Mouse (Mus musculus): ENCODE measurements around the gene Camta1. TPM values are rescaled to one million over a fixed set of nuclear protein-coding genes. Genes with fewer than 3 reads are reported as not detected.

Gene Camta1
- polyA plus RNA-seq, 1 experiment = 10.3 TPM

DNA sequence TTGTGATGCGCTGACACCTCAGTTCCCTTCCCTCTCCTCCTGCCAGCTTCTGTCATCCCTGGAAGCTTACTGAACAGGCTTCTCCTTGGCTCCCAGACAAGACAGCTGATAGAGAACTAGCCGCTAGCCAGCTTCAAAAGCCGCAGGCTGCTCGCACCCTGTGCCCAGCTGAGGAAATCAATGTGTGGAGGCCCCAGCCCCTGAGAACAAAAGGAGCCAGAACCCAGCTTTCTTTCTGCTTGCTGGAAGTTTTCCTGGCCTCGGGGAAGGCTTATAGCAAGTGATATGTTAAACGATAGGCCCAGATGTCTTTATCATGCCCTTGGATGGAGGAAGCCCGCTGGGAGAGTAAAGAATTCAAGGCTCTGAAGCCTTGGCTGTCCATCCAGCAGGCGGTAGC, 411.7 kb downstream of the Camta1 start:
- no peak for DNase-seq (ENCODE audit: low read depth)

DNA sequence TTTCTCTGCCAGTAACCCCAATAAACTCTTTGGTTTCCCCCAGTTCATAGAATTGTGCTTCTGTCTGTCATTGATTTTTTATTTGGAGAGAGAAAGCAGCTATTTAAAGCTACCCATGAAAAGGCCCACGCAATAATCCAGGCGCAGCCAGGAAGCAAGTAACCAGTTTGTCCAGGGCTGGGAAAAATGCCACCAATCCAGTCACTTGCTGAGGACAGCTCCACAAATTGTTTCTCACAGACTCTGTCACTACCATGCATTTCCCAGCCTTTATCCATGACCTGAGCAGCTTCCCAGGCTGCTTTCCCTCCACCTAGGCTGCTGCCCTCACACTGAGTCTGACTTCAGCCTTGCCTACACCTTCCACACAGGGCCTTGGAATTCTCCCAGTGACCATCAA, 413.3 kb downstream of the Camta1 start:
- DNase-seq (ENCODE audit: low read depth) = no peak

DNA sequence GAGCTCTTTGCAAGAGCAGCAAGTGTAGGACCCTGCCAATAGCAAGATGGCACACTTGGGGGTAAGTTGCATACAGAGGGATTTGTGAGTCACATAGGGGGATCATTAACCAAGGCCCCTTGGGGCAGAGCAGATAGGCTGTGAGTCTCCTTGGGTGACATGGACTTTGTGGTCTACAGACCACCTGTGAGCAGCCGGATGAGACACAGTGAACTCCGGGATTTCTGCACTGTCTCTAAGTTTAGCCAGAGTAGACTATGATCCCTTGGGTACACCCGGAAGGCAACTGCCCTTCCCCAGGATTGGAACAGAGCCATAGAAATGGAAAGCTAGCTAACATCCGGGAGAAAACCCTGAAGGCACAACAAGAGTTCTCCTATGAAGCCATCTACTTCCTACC, 417.0 kb downstream of the Camta1 start:
- no peak for DNase-seq (ENCODE audit: low read depth)

DNA sequence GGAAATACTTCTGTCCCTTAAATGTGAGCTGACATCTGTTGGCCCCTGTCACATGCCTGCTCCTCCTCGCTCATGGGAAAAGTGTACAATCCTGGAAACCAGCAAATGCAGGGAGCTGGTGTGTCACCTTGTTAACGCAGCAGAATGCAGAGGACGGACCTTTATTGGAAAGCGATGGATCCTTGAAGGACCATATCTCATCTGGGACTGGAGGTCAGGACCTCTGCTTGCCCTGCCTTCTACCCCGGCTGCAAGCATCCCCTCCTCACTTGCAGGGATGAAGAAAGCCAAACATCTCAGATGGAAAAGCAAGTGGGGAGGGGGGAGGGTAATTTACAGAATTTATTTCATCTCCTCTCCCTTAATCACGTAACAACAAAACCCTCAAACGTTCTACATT, 423.1 kb downstream of the Camta1 start:
- DNase-seq (ENCODE audit: low read depth) = no peak

DNA sequence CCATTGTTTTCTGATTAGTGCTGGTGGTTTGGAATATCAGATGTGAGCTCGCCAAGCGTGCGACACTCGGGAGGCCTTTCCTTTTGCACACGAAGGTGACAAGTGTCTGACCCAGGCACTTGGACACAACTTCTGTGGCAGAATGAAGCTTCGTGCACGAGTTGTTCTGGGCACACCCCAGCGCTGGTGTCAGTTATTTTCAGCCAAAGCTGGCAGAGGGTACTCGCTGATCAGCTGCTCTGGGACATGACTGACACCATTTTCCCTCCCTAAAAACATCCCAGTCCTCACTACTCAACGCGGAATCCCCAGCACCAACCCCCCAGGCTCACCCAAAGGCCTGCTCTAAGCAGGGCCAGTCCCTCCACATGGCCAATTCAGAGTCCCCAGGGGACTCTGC, 423.8 kb downstream of the Camta1 start:
- no peak for DNase-seq (ENCODE audit: low read depth)

DNA sequence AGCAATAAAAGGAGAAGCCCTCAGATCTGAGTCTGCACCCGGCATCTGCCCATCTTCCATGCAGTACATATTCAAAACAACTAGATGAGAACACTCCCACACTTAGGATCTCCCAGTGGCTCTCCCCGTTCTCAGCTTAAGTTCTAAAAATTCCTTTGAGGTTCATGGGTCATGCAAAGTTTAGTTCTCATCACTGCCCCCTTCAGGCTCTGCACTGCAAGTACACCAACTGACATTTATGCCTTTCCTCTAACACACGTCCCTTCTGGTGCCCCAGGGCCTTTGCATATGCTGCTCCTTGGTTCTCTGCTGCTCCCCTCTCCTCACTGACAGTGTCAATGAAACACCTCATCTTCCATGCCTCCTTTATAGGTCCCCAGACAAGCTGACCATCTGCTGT, 436.5 kb downstream of the Camta1 start:
- no peak for DNase-seq (ENCODE audit: low read depth)

DNA sequence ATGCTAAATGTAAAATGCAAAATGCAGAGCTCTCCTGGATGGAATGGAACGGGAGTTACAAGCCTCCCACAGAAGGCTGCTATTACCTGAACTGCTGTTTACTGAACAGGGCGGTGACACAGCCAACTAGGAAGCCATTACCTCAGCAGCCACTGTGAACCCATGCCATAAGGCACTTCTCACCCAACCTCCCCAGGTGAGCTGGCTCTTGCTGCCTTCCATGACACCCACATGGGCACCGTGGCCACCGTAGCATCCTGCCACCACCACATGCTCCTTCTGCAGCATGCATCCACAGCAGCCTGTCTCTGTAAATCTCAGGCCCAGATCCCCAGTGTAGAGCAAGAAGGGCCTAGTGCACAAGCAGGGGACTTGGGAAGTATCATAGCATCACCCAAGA, 438.8 kb downstream of the Camta1 start:
- no peak for DNase-seq (ENCODE audit: low read depth)

DNA sequence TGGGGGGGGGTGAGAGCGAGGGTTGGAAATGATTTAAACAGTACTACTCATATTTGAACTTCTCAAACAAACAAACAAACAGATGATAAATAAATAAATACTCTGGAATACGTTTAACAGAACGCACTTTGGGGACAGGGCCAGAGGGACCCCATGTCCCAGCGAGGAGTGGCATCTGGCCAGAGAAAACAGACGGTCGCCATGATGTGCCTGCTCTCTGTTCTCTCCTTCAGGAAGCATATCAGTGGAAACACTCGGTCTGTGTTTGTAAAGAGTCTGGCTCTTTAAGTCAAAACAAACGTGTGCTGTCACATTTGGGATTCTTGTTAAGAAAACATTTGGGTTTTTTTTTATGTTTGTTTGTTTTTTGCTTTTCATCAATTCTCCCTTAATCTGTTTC, 439.3 kb downstream of the Camta1 start:
- DNase-seq (ENCODE audit: low read depth) = no peak

DNA sequence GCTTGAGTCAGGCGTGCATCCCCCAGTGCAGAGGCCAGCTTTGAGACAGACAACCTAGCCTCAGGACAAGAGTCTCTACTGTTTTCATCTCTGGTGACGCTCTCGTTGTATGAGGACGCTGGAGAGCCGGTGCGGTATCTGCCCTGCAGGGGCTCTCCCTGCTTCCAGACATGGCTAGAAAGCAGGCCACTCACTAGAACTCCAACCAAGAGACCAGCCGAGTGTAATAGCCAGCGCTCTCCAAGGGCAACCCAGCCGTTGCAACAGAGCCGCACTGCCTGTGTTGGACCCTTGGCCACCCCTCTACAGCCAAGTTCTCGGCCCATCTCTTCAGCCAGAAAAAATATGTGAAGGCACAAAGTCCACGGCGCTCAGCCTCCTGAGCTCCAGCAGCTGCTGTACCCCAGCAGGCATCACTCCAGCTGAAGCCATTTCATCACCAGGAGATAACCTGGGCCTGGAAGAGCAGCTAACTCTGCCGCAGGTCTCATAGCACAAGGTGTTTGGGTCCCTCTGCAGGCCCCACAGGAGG, 443.3 kb downstream of the Camta1 start:
- DNase-seq (ENCODE audit: low read depth) = no peak

DNA sequence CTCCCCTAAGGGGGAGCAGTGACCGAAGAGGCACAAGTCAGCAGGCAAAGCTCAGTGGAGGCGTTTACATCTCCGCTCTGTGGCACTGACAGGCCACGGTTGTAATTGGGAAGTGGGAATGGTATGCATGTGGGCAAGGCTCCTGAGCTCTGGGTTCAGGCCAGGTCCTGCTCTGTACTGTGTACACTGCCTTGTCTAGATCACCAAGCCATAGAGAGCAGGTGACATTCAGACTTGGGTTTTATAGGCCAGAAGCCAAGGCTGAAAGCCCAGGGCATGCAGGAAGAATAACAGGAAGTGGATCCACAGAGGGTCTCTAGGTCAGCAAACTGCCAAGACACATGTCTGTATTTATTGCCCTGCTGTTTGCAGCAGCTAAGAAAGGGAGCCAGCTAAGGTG, 445.9 kb downstream of the Camta1 start:
- no peak for DNase-seq (ENCODE audit: low read depth)

DNA sequence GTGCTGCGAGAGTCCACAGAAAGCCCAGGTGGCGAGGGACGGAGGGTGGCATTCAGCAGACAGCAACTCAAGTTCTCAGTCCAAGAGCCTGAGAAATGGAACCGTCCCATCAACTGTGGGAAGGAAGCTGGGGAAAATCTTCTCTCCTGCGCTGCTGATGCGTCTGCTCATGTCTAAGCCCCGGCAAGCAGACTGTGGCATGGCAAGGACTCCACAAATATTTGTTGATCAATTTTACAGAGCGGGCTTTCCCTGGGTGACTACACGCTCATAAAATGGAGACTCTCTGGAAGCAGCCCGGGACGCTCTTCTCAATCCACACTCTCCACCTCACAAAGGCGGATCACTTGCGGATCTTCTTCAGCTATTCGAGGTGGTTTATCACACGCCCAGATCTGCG, 446.3 kb downstream of the Camta1 start:
- no peak for DNase-seq (ENCODE audit: low read depth)

DNA sequence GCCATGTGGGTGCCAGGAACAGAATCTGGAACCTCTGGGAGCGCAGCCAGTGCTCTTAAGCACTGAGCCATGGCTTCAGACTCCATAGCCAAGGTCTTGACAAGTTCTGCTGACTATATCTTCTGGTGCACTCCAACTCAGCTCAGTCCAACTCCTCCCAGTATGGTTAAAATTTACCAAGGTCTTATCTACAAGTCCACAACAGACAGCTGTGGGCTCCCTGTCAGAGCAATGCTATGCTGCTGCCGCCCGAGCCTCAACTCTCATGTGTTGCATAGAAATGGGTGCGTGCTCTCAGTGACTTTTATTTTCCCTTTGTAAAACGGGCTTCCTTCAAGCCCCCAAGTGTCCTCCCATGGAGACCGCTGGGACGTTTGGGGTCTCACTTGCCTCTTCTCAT, 446.7 kb downstream of the Camta1 start:
- DNase-seq (ENCODE audit: low read depth) = no peak

DNA sequence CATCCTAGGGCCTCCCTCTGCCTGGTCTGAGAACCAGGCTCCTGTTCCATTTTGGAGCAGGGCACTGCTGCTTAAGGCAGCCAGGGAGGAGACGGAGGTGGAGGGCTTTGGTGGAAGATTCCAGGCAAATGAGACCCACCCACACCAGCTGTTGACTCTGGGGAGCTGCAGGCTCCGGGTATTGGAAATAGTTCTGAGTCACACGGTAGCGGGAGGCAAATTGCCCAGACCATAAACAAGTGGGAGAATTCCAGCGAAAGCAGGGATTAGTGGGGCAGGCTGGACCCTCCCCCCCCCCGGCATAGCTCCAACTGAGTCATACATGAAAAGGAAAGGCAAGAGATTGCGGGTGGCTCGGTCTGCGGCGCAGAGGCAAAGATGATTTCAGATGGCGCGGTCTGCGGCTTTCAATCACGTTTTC, 450.0 kb downstream of the Camta1 start:
- no peak for DNase-seq (ENCODE audit: low read depth)

DNA sequence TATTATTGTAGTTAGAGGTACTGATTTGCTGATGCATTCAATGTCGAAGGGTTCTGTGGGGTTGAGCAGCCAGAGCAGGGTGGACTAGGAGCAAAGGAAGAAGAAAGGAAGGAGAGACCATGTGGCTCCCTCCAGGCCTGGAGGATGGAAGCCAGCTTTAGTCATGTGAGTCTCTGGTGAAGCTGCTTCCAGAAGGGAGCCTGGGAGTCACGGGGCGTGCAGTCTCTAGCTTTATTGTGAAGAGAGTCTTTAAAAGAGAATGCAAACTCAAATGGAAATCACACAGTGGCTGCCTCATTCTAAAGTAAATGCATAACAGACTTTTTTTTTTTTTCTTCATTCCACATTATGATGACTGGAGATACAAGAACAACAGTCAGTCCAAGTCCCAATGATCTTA, 450.7 kb downstream of the Camta1 start:
- DNase-seq (ENCODE audit: low read depth) = no peak

DNA sequence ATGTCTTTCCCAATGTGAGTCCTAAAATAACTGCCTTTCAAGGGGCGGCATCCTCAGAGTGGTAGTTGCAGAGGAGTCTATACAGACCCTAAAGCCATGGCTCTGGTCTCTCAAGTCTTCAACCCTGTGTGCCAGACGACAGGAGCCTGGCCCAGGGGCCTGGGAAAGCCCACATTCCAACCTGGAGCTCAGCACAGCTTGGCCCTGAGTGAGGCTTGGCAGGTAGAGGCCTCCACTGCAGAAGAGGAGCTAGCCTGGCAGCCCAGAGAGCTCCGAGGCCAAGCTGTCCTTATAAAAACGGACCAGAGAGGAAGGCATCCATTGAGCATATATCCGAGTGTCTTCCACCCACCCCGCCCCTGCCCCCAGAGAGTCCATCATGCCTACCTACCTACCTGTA, 452.4 kb downstream of the Camta1 start:
- DNase-seq (ENCODE audit: low read depth) = no peak

DNA sequence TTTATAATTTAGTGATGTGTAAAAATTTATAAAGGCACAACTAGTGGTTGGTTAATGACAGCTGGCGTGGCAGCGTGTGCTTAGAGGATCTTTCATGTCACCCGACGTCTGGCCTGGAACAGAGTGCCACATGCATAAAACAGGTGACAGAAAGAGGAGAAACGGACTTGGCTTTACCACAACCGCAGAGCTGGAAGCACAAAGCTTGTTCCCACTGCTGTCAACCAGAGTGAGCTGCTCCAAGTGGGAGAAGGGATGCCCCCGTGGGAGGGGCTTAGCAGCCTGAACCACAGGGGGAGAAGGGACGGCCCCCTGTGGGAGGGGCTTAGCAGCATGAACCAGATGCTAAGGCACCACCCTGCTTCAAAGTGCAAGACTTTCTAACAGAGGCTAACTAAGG, 452.9 kb downstream of the Camta1 start:
- DNase-seq (ENCODE audit: low read depth) = no peak

DNA sequence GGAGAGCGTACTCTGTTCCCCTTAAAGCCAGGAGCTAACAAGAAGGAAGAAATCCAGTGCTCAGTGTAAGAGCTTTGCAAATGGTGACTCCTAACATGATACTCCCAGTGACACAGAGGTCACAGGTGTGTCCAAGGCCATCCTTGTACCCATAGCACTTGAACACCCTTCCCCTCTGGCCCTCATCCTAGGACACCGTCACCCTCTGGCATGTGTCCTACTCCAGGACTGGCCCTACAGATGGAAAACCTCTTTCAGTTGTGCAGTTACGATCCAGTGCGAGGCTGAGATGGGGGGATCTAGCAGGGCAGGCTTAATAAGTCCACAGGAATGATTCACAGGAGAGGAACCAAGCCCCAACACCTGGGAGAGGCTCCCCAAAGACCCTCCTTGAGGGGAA, 453.4 kb downstream of the Camta1 start:
- no peak for DNase-seq (ENCODE audit: low read depth)

DNA sequence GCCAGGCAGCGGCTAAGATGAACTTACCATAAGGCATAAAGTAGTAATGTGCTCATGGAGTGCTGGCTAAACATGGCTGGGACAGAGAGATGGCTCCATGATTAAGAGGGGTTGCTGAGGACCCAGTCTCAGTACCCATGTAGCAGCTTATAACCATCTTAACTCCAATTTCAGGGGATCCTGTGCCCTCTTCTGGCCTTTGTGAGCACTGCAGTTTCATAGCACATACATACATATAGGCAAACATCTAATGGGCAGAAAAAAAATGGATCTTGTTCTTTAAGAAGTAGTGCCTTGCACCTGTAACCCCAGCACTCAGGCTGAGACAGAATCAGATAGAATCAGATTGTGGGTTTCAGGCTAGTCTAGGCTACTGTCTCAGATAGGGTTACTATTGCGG, 454.5 kb downstream of the Camta1 start:
- no peak for DNase-seq (ENCODE audit: low read depth)

DNA sequence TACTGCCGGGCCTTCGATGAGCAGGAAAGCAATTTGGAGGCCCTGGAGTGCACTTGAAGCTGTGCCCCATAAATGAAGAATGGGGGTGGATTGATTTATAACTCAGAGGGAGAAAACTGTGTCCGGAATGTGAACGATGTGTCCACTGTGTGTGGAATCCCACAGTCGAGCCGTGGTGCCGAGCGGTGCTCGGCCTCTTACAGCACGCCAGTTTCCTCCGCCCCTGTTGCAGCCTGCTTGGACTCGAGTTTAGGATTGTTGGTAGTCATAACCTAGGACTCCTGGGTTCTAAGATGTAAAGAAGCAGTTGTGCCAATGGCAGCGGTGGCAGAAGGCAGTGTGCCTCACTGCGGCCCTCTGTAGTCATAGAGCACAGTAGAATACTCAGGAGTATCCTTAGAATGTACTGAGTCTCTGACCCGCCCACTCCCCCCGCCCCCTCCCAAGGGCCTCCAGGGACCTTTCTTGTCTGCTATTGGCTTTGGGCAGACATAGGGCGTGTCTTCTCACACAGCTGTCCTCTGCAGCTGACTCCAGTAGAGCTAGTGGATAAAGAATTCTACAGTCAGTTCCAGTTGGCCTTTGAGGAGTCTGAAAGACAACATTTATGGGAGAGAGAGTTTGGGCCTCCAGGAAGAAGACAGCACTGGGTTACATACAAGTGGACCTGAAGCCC, 457.0 kb downstream of the Camta1 start:
- DNase-seq (ENCODE audit: low read depth) = no peak

DNA sequence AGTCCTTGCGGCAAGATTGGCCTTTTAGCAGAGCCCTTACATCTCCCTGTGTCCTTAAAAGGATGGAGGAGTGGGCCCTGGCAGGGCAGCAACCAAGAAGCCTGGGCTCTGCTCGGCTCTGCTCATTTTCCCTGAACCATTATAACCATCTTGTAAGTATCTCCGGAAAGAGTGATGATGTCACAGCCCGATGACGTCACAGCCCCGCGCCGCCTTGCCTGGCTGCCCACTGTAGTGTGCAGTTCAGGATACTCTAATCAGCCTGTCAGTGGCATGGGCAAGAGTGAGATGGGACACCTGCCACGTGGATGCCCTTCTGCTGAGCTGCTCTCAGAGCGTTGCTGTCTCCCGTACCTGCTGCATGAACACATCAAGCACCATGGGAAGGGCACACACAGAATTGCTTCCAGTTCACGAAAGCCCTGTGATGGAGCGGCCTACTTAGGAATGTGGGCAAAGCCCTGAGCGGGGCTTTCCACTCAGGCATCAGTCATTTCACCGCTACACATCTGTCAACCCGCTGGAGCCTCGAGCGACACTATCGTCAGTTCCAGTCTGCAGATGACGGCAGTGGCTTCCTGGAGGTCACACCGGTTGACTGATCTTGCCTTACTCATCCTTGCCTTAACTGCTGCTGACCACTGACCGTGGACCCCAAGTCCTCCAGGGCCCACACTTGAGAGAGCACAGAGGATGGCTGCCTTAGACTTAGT, 459.8 kb downstream of the Camta1 start:
- no peak for DNase-seq (ENCODE audit: low read depth)

DNA sequence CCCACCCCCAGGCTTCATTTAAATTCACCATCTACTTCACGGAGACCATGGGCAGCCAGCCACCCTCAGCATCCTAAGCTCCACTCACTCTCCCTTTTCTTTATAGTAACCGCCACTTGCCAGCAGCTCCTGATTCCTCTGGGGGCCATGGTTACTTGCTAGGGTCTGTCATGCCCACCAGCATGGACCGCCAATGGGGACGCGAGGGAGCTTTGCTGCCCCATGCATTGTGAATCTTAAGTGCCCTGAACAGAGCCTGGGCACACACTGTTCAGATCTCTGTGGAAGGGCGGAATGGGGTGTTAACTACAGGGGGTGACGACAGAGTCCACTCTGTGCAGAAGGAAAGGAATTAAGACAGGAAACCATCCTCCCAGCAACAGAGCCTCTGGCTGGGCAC, 465.1 kb downstream of the Camta1 start:
- no peak for DNase-seq (ENCODE audit: low read depth)

DNA sequence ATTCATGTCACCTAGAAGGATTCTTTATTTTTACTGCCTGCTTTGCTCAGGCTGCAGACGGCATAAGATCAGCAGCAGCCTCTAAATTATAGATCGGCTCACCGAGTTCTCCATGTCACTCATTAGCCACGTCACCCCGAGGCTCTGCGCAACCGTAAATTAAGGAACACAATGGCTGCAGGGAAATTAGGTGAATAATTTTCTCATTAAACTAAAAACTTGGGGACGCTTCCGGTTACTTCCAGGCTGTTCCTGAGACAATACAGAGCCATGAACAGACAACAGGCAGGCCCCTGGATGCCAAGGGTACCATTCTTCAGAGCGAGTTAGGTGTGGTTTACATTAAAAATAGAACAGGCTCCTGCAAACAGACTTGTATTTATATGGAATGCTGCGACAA, 472.3 kb downstream of the Camta1 start:
- DNase-seq (ENCODE audit: low read depth) = no peak

DNA sequence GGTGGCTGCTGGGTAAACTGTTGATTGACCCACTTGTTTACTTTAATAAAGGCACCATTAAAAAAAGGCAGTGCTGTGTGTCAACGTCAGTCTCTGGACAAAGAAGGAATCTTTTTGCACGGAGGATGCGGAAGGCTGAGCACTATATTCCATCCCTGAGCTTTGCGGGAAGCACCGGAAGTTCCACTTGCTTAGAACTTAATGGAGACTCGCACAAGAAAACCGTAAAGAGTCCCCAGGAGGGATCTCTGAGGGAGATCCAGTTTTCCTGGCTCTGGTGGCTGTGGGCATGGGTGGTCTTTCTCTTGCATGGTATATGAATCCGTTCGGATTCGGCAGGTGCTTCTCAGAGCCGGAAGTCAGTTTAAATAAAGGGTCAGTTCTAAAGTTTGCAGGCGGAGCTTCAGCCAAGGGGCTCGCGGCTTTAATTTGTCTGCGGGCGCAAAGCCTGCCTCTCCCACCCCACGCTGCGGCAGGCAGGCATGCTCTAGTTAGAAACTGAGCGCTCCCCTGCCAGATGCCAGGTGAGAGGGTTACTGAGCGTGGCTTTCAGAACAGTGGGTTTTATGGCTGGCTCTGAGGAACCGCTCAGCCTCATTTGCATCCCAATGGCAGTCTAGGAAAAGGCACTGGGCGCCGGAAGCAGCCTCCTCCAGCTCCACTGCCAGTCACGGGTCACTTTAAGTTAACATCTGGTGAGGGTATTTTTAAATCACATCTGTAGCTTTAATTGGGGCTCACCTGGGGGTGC, 474.8 kb downstream of the Camta1 start:
- DNase-seq (ENCODE audit: low read depth) = no peak
